Mouse (Mus musculus) kidney, postnatal 0 days (tissue): ENCODE results near the gene B2m. TPM values are rescaled to one million over a fixed set of nuclear protein-coding genes. Genes with fewer than 3 reads are reported as not detected.

Experiments
- ATAC-seq: fragments of 200-750 bp; cut with Nextera tagmentation; replicated peaks from 2 replicates; pipeline ENCODE4 v1.8.0; 2017; ENCODE audit warnings: low read depth, moderate number of reproducible peaks, moderate TSS enrichment, moderate library complexity; ENCODE audit not compliant: low FRiP score
- DNase-seq: peaks from one replicate; pipeline ENCODE4 v3.0.0-alpha.2; 2016; ENCODE audit warnings: low spot score
- H3K27ac ChIP-seq: fragments of 300-500 bp; sonication (generic); 2 replicates; pipeline ENCODE4 v1.5.1; 2014; ENCODE audit warnings: mild to moderate bottlenecking
- H3K27me3 ChIP-seq: fragments of 300-500 bp; sonication (generic); 2 replicates; pipeline ENCODE4 v1.6.1; 2014; ENCODE audit warnings: low read length, mixed read lengths; ENCODE audit not compliant: insufficient read depth
- H3K36me3 ChIP-seq: fragments of 300-500 bp; sonication (generic); 2 replicates; pipeline ENCODE4 v1.6.1; 2014; ENCODE audit warnings: low read length, mixed read lengths; ENCODE audit not compliant: insufficient read depth
- H3K4me1 ChIP-seq: fragments of 300-500 bp; sonication (generic); replicated peaks from 2 replicates; pipeline ENCODE4 v1.6.1; 2014; ENCODE audit warnings: antibody characterized with exemption, low read length, mixed read lengths; ENCODE audit not compliant: insufficient read depth
- H3K4me2 ChIP-seq: fragments of 300-500 bp; sonication (generic); 2 replicates; pipeline ENCODE4 v1.6.1; 2014; ENCODE audit warnings: mild to moderate bottlenecking, low read length, moderate library complexity, mixed read lengths
- H3K4me3 ChIP-seq: fragments of 300-500 bp; sonication (generic); replicated peaks from 2 replicates; pipeline ENCODE4 v1.5.1; 2014; ENCODE audit warnings: low read depth, low read length
- H3K9ac ChIP-seq: fragments of 300-500 bp; sonication (generic); 2 replicates; pipeline ENCODE4 v1.6.1; 2014; ENCODE audit warnings: low read depth, low read length
- H3K9me3 ChIP-seq: fragments of 300-500 bp; sonication (generic); replicated peaks from 2 replicates; pipeline ENCODE4 v1.6.1; 2016; ENCODE audit warnings: low read length, inconsistent platforms, mixed read lengths
- CTCF ChIP-seq: IDR thresholded peaks from 2 replicates; pipeline ENCODE4 v1.5.1; 2016; ENCODE audit warnings: antibody characterized with exemption, low read depth, mild to moderate bottlenecking, moderate library complexity
- WGBS: fragments of 180-500 bp; shearing (Covaris S2); extraction: QIAGEN DNeasy Blood & Tissue Kit; methylation state at CpG from one replicate; pipeline ENCODE4 v1.1.7; 2014; 5-methylcytosine and 5-hydroxymethylcytosine counted together
- polyA plus RNA-seq: library from polyadenylated mRNA; unstranded; fragments of >200 nt; fragmentation: Nextera tagmentation; extraction: Ambion mirVana; gene quantifications from 2 replicates; pipeline ENCODE4 v1.2.1, GENCODE M21; 2015

B2m gene
- polyA plus RNA-seq, 1 experiment from 2014 or later, result 500 TPM

DNA sequence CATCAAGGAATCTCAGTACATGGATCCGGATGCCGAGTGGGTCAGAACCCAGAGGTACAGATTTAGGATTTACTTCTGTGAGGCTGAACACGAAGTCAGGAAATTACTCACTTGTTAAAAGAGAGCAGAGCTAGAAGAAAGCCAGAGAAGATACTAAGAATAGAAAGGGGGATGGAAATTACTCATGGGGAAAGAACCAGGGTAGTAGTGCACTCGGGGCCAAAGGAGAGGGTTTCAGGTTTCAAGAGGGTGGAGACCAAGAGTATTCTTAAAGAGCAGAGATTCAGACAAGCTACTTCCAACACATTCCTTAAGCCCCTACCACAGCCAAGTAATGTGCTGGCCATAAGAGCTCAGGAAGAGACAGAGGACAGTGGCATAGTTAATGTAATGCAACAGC lies 14.1 kb downstream of the B2m start:
- DNase-seq (peak; percentile 75), ATAC-seq (0 out of 2 replicates have a peak, but pooled peaks have one; percentile 42)
- Histone ChIP-seq H3K27ac (no peak overlapping the region), H3K36me3 (no peaks in the 10 kb centered on the region), H3K4me3 (no peak overlapping the region), H3K27me3 (no peaks in the 10 kb centered on the region), H3K4me2 (no peak overlapping the region), H3K9me3 (no peaks in the 10 kb centered on the region), H3K4me1 (no peaks in the 10 kb centered on the region), H3K9ac (no peak overlapping the region)
- 16% methylated on average over 4 of the region's 4 CpGs for WGBS
- TF ChIP-seq CTCF, result no peak

DNA sequence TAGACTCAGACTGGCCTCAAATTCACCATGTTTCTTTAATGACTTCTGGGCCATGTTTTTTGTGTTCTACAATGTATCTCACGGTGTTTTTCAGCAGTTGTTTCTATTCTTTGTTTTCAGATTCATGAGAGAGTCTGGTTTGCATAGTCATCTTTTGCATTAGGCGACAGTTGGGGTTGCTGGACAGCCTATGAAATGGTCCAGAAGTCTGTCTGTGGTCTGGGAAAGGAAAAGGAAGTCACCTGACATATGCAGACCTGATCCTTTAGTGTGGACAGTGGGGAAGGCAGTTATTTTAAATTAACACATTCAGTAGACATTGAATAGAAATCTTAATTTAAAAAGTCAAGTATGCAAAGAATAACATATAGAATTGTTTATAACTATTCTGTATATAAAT lies 15.0 kb downstream of the B2m start:
- no peaks in the 10 kb centered on the region for H3K36me3 ChIP-seq
- H3K9ac ChIP-seq, result no peak overlapping the region
- no peak overlapping the region for H3K4me2 ChIP-seq
- no peak for TF ChIP-seq CTCF
- ATAC-seq (no peak), DNase-seq (no peak)
- no peaks in the 10 kb centered on the region for H3K9me3 ChIP-seq
- H3K4me1 ChIP-seq, result no peaks in the 10 kb centered on the region
- no peaks in the 10 kb centered on the region for H3K27me3 ChIP-seq
- 80% methylated on average over 2 of the region's 2 CpGs for WGBS
- no peak overlapping the region for H3K27ac ChIP-seq
- no peak overlapping the region for H3K4me3 ChIP-seq

DNA sequence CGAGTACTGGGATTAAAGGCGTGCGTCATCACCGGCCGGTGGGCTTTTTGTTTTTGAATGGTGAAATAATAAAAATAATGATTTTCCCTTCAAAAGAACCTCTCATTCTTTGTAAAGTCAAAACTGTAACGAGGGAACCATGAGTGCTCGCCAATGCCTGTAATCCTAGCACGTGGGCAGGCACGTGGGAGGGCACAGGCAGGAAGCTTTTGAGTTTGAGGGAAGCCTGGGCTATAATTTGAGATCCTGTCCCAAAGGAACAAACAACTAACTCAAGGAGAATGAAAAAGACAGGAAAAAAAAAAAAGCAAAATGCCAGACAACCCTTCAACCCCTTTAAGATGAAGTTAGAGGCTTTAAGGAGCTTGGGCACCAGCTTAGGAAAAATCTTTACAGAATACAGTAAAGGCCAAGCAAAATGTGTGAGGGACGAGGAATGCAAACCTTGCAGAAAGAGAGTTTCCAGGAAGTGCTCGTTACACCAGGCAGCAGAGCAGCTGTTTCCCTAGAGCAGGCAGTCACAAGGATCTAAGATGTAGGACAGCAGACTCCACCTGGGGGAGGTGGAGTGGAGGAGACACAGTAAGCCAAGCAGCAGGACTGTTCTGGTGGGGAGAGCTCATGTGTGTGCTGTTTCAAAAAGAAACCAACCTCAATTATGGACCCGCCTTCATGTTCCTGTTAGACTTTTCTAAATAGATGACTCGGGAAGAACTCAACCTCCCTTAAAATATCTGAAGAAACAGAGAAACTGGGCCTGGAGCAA lies 16.1 kb downstream of the B2m start:
- no peak for TF ChIP-seq CTCF
- H3K4me3 ChIP-seq, result no peak overlapping the region
- 54% methylated on average over 13 of the region's 13 CpGs for WGBS
- no peak overlapping the region for H3K27ac ChIP-seq
- H3K27me3 ChIP-seq, result no peaks in the 10 kb centered on the region
- no peak overlapping the region for H3K4me2 ChIP-seq
- no peak overlapping the region for H3K9ac ChIP-seq
- H3K9me3 ChIP-seq, result no peaks in the 10 kb centered on the region
- DNase-seq (peak; percentile 32), ATAC-seq (no peak)
- H3K4me1 ChIP-seq, result no peaks in the 10 kb centered on the region
- H3K36me3 ChIP-seq, result no peaks in the 10 kb centered on the region

DNA sequence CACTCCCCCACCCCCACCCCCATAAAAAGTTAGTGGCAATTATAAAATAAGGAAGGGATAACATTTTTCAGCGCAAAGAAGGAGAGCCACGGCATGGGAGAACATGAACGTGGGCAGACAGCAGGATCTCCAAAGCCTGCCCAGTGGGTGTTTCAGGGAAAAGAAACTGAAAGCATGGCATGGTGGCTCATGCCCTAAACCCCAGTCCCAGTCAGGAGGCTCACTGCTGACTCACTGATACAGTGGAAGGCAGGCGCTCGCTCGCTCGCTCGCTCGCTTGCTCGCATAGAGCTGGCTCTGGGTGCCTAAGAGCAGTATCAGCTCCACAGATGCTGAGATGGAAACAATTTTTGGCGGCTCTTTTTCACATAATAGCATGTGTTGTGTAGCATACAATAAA lies 16.8 kb downstream of the B2m start:
- no peak for DNase-seq
- ATAC-seq, result no peak
- H3K36me3 ChIP-seq, result no peaks in the 10 kb centered on the region
- H3K27ac ChIP-seq, result no peak overlapping the region
- H3K4me2 ChIP-seq, result no peak overlapping the region
- no peaks in the 10 kb centered on the region for H3K4me1 ChIP-seq
- WGBS, result 89% methylated on average over 11 of the region's 11 CpGs
- no peaks in the 10 kb centered on the region for H3K27me3 ChIP-seq
- no peaks in the 10 kb centered on the region for H3K9me3 ChIP-seq
- H3K9ac ChIP-seq, result no peak overlapping the region
- H3K4me3 ChIP-seq, result no peak overlapping the region
- no peak for TF ChIP-seq CTCF

DNA sequence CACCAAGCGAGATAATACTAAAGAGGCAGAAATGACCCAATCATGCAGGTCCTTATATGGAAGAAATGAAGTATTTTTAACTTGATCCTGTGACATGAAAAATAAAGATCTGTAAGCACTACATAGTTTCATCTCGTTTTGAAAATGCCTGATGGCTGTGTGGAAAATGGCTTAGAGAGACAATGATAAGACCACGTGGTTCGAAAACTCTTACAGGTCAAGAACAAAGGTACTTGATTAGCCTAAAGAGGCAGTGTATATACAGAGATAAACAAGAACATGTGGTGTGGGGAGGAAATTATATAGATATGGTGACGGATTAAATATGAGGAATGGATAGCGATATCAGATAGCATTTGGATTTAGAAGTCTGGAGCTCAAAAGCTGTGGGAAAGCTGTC lies 23.8 kb downstream of the B2m start:
- Histone ChIP-seq H3K27me3 (no peaks in the 10 kb centered on the region), H3K9ac (no peak overlapping the region), H3K27ac (no peak overlapping the region), H3K4me1 (no peaks in the 10 kb centered on the region), H3K9me3 (no peaks in the 10 kb centered on the region), H3K4me2 (no peak overlapping the region), H3K4me3 (no peak overlapping the region), H3K36me3 (no peaks in the 10 kb centered on the region)
- 83% methylated on average over 6 of the region's 6 CpGs for WGBS
- DNase-seq (no peak), ATAC-seq (no peak)
- TF ChIP-seq CTCF, result no peak

DNA sequence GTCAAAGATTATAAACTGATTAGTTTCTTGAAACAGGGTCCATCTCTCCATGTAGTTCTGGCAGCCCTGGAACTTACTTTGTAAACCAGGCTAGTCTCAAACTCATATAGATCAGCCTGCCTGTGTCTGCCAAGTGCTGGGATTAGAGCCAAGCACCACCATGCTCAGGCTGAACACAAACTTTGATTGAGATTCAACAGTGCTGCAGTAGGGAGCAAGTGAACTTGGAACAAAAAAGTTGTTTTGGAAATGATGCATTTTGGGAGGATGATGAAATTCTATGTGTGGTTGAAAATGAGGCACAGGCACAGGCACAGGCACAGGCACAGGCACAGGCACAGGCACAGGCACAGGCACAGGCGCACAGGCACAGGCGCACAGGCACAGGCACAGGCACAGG lies 24.7 kb downstream of the B2m start:
- DNase-seq (no peak), ATAC-seq (no peak)
- Histone ChIP-seq H3K4me3 (no peak overlapping the region), H3K9ac (no peak overlapping the region), H3K4me1 (no peaks in the 10 kb centered on the region), H3K9me3 (no peaks in the 10 kb centered on the region), H3K4me2 (no peak overlapping the region), H3K36me3 (no peaks in the 10 kb centered on the region), H3K27me3 (no peaks in the 10 kb centered on the region), H3K27ac (no peak overlapping the region)
- 95% methylated on average over 2 of the region's 2 CpGs for WGBS
- no peak for TF ChIP-seq CTCF
